Mouse (Mus musculus) thymus, postnatal 36 days (tissue): Measurements from ENCODE around the gene Lrrc27.
A peak's percentile ranks its signal among the peaks of the same experiment; 100 is the strongest.

ENCODE experiments used
- DNase-seq, 2 experiments: peaks; one replicate each; pipeline ENCODE4 v3.0.0; 2022; ENCODE audit warnings: mixed read lengths in 2 of 2

Gene Lrrc27

DNA sequence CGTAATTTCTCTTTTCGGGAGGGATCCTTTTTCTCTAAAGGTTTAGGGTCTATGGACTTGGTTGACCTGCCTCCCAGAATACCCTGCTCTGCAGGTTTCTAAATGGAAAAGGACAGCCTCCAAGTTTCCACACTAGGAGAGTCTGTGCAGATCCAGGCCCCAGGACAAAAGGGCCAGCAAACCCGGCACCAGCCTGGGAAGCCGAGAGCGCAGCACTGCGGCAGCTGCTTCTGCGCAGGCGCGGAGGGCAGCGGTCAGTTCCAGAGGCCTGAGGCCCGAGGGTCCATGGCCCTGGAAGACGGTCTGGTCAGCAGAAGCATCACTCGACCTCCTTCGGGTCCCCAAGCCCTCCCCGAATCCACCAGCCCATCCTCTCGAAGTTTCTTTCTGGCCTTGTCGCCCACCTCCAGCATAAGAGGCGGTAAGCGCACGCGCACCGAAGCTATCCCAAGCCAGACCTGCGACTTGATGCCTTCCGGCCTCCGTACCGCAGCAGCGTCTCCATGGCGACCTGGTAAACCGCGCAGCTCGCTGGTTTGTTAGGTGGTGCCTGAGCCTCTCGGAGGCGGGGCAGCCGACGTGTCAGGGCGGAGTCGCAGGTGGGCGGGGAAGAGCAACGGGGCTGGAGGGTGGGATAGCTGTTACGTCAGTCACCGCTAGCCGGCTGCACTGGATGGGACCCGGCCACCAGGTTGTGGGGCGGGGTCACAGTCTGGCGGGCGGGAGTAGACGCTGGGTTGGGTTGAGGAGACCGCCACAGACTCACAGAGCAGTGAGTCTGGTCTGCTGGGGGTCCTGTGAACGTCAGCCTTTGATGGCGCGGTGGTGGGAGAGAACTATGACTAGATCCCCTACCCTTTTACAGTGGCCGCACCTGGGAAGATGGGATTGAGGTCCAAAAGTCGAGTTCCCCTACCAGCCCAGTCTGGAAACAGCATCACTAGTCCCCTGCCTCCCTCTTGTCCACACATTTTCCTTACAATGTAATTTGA, at the start of gene Lrrc27, which contains the start of gene Stk32c:
TSS of gene Lrrc27 (plus strand) at position 235 of the 992 bp plus-strand sequence.
TSS of gene Stk32c (minus strand) at position 554 of the 992 bp plus-strand sequence.
- peak; percentile 98 to 99 for DNase-seq

DNA sequence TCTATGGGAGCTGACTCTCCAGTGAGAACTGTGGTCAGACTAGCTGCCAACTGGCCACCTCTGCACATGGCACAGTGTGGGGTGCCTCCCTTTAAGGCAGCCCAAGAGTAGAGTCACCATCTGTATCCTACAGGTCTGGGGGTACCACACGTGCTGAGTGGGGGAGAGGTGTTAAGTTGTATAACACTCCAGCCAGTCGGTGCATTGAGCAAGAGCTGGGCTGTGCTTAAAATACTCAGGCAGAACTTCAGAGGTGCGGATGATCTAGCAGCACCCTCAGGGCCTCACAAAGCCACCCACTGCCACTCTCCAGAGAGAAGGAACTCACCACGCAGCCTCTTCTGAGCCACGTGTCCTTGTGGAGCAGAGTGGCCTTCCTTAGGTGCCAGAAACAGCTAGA, 48.4 kb upstream of the Lrrc27 start:
- no peak for DNase-seq

DNA sequence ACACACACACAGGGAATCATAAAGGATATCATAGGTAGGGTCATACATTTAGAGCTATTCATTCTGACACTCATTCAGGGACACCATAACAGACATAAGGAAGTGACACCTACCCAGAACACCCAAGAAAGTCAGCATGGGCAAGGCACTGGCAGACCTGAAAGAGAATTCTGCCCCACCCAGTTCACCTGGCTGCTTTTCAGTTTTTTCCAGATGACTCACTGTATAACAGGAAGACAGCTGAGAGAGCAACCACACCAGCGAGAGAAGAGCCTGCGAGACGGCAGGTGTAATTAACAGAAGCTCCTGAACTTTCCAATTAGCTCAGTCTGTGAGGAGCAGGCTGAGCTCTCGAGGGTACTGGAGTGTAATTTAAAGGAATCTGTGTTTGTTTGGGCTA, 43.6 kb upstream of the Lrrc27 start:
- no peak for DNase-seq

DNA sequence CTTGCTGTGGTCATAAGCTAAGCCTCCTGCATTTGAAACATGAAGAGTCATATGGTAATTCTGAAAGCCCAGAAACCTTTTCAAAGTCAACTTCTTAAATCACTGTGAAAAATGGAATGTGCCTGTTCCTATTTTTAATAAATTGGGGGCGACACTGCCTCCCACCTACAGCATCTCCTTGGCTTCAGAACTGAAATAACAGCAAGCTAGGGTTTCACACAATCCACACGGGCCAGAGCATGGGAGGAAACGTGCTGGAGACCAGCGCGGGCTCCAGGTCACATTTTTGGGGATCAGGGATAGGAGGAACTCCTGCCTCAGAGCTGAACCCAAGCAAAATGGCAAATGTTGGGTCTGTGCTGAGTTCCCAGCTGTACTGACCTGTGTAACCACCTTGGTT, 33.5 kb upstream of the Lrrc27 start:
- no peak for DNase-seq

DNA sequence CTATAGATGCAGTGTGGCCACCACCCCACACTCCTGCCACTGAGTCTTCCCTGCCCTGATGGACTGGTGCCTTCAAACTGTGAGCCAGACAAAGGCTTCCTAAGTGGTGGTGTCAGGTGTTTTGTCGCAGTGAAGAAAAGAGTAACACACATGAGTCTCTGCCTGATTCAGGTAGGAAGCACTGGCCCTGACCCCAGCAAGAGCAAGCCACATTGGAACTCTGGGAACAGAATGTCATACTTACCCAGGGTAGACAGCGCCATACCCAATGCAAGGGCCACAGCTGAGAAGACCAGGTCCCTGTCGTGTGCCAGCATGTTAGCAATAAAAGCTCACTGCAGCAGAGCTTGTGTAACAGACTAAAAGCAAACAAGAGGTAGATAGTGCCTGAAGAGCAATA, 32.7 kb upstream of the Lrrc27 start:
- no peak for DNase-seq

DNA sequence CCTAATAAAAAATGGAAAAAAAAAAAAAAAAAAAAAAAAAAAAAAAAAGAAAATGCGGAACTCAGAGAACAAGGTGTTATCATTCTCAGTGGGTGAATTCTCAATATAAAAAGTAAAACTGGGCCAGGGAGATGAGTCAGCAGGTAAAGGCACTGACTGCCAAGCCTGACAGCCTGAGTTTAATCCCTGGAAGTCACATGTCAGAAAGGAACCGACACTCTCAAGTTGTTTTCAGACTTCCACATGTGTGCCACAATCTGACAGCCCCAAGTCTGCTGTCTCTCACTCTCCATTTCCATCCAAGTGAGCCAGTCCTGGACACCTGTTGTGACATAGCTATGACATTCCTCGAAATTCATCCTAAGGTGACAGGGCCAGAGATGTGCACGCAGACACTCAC, 28.4 kb upstream of the Lrrc27 start:
- DNase-seq: no peak

DNA sequence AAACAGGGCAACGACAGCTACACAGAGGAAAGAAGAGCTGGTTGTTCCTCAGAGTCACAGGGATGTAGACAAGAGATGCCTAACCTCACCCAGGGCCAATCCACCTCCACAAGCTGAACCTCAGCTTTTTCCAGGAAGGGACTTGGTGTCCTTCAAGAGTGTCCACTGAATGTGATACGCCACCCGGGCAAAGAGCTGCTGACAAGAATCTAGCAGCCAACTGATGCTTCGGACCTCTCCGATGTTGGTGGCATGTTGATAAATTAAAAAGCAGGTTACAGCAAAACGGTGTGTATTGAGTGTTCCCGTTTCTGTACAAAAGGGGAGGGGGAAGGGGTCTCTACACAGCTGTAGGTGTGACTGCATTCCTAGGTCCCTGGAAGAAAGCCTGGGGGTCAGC, 27.9 kb upstream of the Lrrc27 start:
- DNase-seq: no peak

DNA sequence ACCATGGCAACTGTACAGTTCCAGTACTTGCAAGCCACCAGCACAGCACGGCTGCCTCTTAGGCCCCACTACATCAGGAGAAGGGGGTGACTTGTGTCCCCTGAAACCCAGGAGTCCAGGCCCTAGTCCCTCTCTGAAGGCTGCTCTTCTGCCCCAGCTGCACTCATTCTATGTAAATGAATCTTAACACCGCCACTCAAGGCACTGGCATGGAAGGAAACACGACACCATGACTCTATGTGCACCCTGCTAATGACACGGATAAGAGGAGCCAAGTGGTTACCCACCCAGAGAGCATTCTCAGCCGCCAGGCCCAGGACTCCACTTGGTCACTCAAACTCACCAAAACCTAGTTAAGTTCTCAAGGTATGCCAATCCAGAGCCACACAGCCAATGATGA, 26.8 kb upstream of the Lrrc27 start:
- no peak for DNase-seq

DNA sequence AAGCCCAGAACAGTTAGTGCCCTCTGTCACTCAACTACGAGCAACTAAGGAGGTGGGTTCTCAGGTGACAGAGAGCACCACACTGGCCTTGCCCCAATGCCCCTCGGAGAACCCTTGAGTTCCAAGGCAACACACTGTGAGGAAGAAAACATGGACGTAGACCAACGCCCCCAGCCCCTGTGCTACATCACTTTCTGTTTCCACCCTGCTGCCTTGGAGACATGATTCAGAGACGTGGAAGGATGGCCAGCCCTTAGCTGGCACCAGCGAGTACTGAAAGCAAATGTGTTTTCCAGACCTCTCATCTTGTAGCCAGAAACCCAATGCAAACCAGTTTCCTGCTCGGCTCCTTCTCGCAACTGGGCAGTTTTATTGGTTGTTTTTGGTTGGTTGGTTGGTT, 26.4 kb upstream of the Lrrc27 start:
- DNase-seq: no peak

DNA sequence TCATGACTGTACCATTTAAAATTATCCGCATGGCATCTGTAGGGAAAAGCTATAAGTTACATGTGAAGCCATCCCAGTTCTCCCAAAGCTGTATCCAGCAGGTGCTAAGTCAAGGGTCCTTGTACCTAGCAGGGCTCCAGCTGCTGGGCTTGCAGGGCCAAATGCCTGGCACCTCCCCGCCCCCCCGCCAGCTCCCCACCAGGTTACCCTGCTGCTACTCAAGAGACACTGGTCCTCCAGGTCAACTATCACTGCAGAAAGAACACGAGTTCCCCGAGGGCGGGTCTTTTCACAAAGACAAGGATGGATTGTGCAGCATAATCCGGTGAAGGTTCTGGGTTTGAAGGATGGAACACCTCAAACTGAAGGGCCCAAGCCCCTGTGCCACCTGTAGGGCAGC, 25.5 kb upstream of the Lrrc27 start:
- no peak for DNase-seq

DNA sequence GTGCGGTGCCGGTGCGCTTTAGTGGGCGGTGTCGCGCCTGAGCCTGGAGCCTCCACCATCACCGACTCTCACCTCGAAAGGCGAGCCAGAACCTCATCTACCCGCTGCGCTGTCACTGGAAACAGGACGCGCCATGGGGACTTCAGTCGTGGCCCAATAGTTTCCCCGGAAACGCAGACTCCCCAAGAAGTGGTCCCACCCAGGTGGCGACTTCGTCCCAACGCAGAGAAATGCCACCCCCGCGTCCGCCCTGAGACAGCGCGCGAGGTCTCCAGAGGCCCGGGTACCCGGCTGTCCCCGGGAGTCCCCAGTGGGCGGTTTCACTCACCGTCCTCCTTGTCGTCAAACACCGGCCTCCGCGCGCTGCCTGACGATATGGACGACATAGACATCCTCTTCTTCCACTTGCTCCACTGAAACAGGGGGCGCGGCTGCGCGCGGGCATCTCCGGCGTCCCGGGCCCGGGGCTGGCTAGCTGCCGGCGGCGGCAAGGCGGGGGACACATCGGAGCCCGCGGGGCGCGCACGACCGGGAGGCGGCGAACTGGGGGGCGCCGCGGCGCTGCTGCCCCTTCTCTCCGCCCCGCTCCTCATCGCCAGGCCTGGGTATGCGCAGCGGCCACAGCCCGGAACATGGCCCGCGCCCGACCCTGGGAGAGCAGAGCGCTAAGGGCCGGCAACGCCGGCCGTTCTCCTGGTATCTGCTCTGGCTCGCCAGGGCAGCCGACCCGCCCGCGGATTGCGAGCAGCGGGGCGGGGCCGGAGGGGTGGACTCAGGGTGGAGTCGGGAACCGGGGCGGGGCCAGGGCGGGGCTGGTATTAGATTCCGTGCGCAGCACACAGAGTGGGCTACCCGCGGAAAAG, 24.8 kb upstream of the Lrrc27 start:
- peak; percentile 26 to 28 for DNase-seq

DNA sequence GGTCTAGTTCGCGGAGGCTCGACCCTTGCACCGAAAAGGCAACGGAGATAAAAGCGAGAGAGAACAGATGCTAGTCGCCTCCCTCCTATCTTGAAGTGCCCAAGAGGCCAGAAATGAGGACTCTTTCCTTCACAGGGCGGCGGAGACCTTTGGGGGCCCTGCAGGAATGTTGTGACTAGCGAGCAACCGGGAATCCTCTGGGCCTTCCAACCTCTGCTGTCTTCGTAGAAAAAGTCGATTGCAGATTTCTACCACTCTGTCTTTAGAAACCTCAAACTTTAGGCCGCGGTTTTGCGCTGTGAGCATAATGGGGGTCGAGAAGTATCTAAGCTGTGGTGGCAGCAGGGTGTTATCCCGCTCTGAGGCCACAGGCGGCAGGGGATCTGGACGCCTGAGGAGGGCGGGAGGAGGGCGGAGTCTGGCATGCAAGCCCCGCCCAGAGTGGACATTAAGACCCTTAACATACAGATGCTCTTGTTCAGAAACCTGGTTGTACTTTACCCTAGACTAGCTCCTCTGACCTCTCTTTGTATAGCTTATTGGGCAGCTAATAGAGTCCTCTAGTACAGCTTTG, 24.1 kb upstream of the Lrrc27 start:
- no peak for DNase-seq

DNA sequence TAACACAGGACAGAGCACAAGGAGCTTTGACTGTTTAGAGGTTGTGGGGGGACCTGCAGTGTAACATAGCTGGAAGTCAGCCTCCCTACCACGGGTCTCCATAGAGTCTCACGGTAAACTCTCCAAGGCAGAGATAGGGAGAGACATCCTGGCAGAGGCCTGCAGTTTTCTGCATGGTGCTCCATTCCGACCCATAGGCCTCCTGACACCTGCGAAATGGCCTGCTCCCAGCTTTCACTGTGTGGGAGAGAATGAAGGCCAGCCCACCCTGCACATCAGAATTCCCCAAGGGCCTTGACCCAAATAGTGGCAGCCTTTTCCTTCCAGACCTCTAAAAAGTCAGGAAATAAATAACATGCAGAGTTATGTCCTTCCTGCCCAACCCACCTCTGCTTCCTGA, 22.2 kb upstream of the Lrrc27 start:
- no peak for DNase-seq

DNA sequence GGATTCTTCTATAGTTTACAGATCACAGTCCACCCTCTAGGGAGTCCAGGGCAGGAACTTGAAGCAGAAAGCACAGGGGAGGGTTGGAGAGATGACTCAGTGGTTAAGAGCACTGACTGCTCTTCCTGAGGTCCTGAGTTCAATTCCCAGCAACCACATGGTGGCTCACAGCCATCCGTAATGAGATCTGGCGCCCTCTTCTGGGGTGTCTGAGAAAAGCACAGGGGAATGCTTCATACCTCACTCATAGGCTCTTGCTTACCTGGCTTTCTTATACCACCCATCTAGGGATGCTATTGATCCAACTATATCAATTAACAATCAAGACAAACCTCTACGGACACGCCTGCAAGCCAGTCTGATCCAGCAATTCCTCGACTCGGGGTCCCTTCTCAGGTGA, 21.2 kb upstream of the Lrrc27 start:
- DNase-seq: no peak

DNA sequence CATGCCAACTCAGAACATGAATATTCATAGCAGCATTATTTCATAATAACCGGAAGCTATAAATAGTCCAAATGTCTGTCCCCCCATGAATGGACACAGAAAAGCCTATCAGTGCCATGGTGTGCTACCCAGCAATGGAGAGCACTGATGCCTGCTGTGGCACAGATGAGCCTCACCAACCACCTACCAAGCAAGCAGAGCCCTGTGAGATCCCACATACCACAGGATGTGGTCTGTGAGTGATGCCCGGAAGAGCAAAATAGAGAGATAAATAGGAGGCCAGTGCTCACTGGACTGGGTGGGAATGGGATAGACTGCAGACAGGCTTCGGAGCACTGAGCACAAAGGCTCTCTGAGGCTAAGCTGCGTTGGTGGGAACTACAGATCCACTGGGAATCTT, 15.8 kb upstream of the Lrrc27 start:
- no peak for DNase-seq

DNA sequence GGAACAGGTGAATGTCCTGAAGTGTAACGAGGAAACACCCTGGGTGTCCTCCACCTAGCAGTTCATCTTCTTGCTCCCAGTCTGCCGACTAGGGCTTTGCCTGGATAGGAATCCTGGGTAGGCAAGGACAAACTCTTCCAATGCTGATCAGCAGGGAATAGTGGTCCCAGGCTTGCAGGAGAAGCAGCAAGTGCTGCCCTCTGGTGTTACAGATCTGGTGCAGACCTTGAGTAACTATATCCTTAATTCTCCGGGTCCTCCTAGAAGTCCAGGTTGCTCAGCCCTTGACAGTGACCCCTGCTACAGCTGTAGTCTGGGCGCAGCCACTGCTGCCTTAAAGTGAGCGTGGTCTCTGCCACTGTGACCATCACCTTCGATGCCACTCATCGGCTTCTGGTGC, 12.7 kb upstream of the Lrrc27 start:
- no peak for DNase-seq

DNA sequence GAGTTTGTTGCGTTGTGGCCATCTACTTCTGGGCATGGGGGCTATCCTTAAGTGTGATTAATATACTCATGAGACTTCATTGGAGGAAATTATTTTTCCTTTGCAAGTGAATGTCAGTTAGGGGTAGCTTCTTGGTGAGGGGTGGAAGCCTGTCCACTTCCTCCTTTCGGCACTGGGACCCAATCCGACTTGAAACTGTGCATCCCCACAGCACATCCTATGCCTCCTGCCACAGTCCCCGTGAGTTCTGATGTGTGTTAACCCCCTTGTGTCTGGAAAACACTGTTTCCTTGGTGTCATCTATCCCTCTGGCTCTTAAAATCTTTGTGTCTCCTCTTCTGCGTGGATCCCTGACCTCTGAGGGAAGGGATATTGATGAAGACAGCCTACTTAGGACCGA, 11.6 kb upstream of the Lrrc27 start:
- DNase-seq: no peak

DNA sequence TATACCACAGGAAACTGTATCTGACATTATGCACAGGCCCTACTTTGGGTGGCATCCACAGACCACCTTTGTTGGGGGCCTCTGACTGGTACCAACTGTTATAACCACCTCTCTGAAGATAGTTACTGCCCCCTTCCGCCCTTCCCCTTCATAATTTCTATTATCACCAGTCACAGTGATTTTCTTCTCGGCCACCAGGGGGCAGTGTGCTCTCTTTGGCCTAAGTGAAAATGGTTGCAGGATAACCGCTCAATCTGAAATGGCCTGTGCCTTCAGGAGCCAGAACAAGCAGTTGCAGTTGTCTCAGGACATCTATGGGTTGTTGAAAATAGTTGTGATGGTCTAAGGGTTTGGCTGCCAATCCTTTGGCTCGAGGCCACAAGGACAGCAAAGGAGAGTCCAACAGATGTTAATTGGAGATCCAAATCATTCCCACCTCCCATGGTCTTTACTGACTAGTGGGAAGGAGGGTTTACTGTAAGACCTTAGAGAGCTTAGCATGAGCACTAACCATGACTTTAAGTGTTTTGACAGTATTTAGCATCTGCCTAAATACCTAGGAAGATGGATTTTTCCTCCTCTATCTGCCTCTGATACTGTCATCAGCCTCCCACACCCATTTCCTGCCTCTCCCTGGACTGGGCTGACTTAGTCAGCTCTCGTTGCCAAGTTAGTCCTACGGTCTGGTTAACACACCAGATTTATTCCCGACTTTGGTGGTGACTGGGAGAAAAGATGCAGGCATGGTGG, 4.6 kb upstream of the Lrrc27 start:
- peak; percentile 42 to 45 for DNase-seq

DNA sequence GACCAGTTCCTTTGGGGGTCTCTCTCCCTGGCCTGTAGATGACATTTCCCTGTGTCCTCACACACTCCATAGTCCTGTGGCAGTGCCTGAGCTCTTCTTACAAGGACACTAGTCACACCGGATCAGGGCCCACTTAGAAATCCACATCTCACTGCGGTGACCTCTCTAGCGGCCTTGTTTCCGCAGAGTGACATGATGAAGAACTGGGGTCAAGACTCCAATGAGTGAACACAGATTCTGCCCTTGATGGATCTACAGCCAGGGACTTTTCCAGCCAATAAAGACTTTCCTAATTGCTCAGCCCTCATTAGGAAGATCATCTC, 4.1 kb upstream of the Lrrc27 start:
- no peak for DNase-seq

DNA sequence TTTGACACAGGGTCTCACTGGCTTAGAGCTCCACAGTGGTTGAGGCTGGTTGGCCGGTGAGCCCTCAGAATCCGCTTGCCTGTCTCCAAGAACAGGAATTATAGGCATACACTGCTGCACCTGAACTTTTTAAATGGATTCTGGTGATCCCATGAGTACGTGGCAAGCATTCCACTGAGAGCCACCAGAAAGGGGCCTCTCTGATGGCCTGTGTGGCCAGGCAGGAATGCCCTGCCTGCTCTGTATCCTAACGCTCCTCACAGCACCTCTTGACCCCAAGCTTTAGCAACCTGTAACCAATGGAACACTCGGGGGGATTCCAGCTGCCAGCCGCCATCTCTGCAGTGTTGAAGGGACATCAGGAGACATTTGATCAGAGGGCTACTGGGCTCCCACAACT, 1.0 kb upstream of the Lrrc27 start:
- DNase-seq: no peak

DNA sequence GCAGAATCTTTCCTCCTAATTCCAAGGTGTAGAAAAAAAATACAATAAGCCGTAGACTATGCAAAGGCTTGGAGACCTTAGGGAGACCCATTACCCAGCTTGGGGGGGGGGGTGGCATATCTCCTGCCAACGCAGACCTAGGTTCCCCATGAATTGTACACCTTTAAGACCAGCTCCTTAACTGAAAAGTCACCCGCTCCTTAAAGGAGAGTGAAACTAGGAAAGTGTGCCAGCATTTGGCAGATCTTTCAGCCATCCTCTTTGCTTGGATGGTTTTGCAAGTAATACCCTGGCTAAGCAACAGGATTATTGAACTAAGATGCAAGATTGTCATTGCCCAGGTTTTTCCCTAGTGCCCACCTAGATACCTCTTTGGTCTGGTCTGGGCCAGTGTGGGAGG, 963 bp downstream of the Lrrc27 start:
- no peak for DNase-seq

DNA sequence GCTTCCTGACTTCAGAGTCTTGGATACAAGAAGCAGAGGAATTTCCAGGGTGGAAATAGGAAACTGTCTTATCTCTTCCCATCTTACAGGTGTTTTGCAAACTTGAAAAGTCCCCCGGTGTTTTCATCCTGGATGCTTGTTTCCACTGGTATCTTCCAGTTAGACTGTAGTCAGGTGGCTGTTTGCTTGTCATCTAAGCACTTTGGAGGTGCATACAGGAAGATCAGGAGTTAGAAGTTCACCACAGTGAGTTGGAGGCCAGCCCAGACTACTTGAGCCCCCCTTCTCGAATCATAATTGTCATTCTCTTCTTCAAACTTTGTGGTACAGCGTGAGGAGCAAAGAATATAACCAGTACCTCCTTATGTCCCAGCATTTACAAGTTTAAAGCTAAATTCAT, 1.4 kb downstream of the Lrrc27 start:
- no peak for DNase-seq
